Comparison of ENCODE assay signal across 8 mouse cellular contexts in genomic region chr13:24938683-24939082, GRCm38 (mm10). TPM values are rescaled to one million over a fixed set of nuclear protein-coding genes. Genes with fewer than 3 reads are reported as not detected.
DNase-seq lines count a peak whose midpoint lies in the region; ATAC-seq and TF ChIP-seq lines count a peak whose summit lies in the region.

No protein-coding gene starts in this region.

- H3K4me2 ChIP-seq in kidney, embryonic 16.5 days (replicated peaks; ENCODE audit: low read depth, low read length), result no peak overlapping the region
- peak overlapping the region; percentile 85 for H3K4me2 ChIP-seq in intestine, postnatal 0 days (replicated peaks; ENCODE audit: low read depth)

- 32% methylated on average over 9 of the region's 9 CpGs for WGBS in kidney, embryonic 16.5 days
- WGBS in intestine, postnatal 0 days, result 21% methylated on average over 9 of the region's 9 CpGs
- WGBS in limb, embryonic 10.5 days, result 29% methylated on average over 9 of the region's 9 CpGs
- WGBS in olfactory bulb, adult 2 months, result 34% methylated on average over 9 of the region's 9 CpGs

- H3K9me3 ChIP-seq in kidney, embryonic 16.5 days (ENCODE audit: low read length), result no peaks in the 10 kb centered on the region
- H3K9me3 ChIP-seq in intestine, postnatal 0 days (ENCODE audit: control insufficient read depth), result no peaks in the 10 kb centered on the region
- H3K9me3 ChIP-seq in limb, embryonic 10.5 days (replicated peaks), result no peaks in the 10 kb centered on the region

- ATAC-seq in kidney, embryonic 16.5 days (ENCODE audit: low FRiP score, low TSS enrichment), result no peak
- no peak for ATAC-seq in intestine, postnatal 0 days

- no peak overlapping the region for H3K9ac ChIP-seq in kidney, embryonic 16.5 days (replicated peaks; ENCODE audit: low read length)
- H3K9ac ChIP-seq in intestine, postnatal 0 days (ENCODE audit: low read depth, low read length), result no peak overlapping the region

- H3K36me3 ChIP-seq in kidney, embryonic 16.5 days (ENCODE audit: insufficient read depth, low read length), result 0 out of 2 replicates have a peak, but pooled peaks cover 4% of the 10 kb centered on the region
- H3K36me3 ChIP-seq in intestine, postnatal 0 days (ENCODE audit: control insufficient read depth, insufficient read depth), result no peaks in the 10 kb centered on the region
- H3K36me3 ChIP-seq in limb, embryonic 10.5 days, result 0 out of 2 replicates have a peak, but pooled peaks cover 3% of the 10 kb centered on the region

- H3K4me3 ChIP-seq in kidney, embryonic 16.5 days (ENCODE audit: low read length), result no peak overlapping the region
- H3K4me3 ChIP-seq in intestine, postnatal 0 days (ENCODE audit: low read depth, low read length), result no peak overlapping the region
- no peak overlapping the region for H3K4me3 ChIP-seq in limb, embryonic 10.5 days
- H3K4me3 ChIP-seq in olfactory bulb, adult 2 months (ENCODE audit: insufficient read depth, low read depth, low read length), result no peak overlapping the region

- no peaks in the 10 kb centered on the region for H3K27me3 ChIP-seq in kidney, embryonic 16.5 days (ENCODE audit: insufficient read depth, low read length)
- no peaks in the 10 kb centered on the region for H3K27me3 ChIP-seq in intestine, postnatal 0 days (replicated peaks; ENCODE audit: control insufficient read depth, insufficient read depth, low read length)
- peaks cover 9% of the 10 kb centered on the region; the same call in 1 of the 2 replicates for H3K27me3 ChIP-seq in limb, embryonic 10.5 days (ENCODE audit: low read depth, poor library complexity, severe bottlenecking)

- TF ChIP-seq CTCF in brain, embryonic 14.5 days (IDR thresholded peaks at IDR 0.05; ENCODE audit: borderline replicate concordance, extremely low read depth, insufficient read depth, insufficient read length), result peak; percentile 80
- TF ChIP-seq CTCF in intestine, postnatal 0 days (IDR thresholded peaks at IDR 0.05; ENCODE audit: low read depth), result peak; percentile 87
- peak; percentile 83 for TF ChIP-seq CTCF in olfactory bulb, adult 2 months (IDR thresholded peaks at IDR 0.05; ENCODE audit: insufficient read depth, low read depth, low read length)

- TF ChIP-seq POLR2A in brain, embryonic 14.5 days (IDR thresholded peaks at IDR 0.05; ENCODE audit: borderline replicate concordance, extremely low read depth, insufficient read depth, insufficient read length, poor library complexity, severe bottlenecking), result no peak
- no peak for TF ChIP-seq POLR2A in olfactory bulb, adult 2 months (IDR thresholded peaks at IDR 0.05; ENCODE audit: insufficient read depth, low read depth, low read length)

- H3K27ac ChIP-seq in kidney, embryonic 16.5 days (ENCODE audit: low read length), result no peak overlapping the region
- H3K27ac ChIP-seq in intestine, postnatal 0 days (ENCODE audit: low read depth, low read length), result no peak overlapping the region
- no peak overlapping the region for H3K27ac ChIP-seq in limb, embryonic 10.5 days
- H3K27ac ChIP-seq in olfactory bulb, adult 2 months (ENCODE audit: insufficient read depth, low read depth, low read length), result peak overlapping the region; percentile 57

- peaks cover 10% of the 10 kb centered on the region for H3K4me1 ChIP-seq in kidney, embryonic 16.5 days (ENCODE audit: insufficient read depth, low read length)
- no peaks in the 10 kb centered on the region for H3K4me1 ChIP-seq in intestine, postnatal 0 days (replicated peaks; ENCODE audit: control insufficient read depth, insufficient read depth, low read length)
- H3K4me1 ChIP-seq in limb, embryonic 10.5 days, result peaks cover 14% of the 10 kb centered on the region
- H3K4me1 ChIP-seq in olfactory bulb, adult 2 months (ENCODE audit: control insufficient read depth, insufficient read depth, low read length), result peaks cover 11% of the 10 kb centered on the region

- DNase-seq in kidney, adult 11 months, result peak; percentile 68
- peak; percentile 76 for DNase-seq in brain, embryonic 14.5 days (ENCODE audit: low read depth)
- DNase-seq in forelimb bud, embryonic 11.5 days (ENCODE audit: low read depth, low spot score), result peak; percentile 62
- peak; percentile 80 for DNase-seq in limb, embryonic 10.5 days (ENCODE audit: low spot score)
- DNase-seq in testis, postnatal 14 days (ENCODE audit: low spot score), result peak; percentile 80

RNA-seq across cellular contexts. Expression of gene Aldh5a1, which starts 1.2 kb away (rescaled TPM):
- 8.0 and 8.3 TPM in 2 replicates for polyA plus RNA-seq in kidney, embryonic 16.5 days (2015; fragmentation: Nextera tagmentation; extraction: Ambion mirVana)
- polyA plus RNA-seq in brain, embryonic 14.5 days (2012; rRNA removed), result 12.2 and 17.9 TPM in 2 replicates
- 5.0 and 5.4 TPM in 2 replicates for polyA plus RNA-seq in intestine, postnatal 0 days (2015; fragmentation: Nextera tagmentation; extraction: Ambion mirVana)
- 4.7 and 5.6 TPM in 2 replicates for polyA plus RNA-seq in limb, embryonic 10.5 days (2016; fragmentation: Nextera tagmentation; extraction: Ambion mirVana)
- polyA plus RNA-seq in olfactory bulb, adult 2 months (2012; ENCODE audit: insufficient read depth, insufficient read length, low replicate concordance, missing spikeins), result not detected in 2 replicates

RNA-seq across cellular contexts. Expression of gene Gpld1, which starts 4.3 kb away (rescaled TPM):
- polyA plus RNA-seq in kidney, embryonic 16.5 days (2015; fragmentation: Nextera tagmentation; extraction: Ambion mirVana), result 0.92 and 1.1 TPM in 2 replicates
- polyA plus RNA-seq in brain, embryonic 14.5 days (2012; rRNA removed), result 1.8 and 2.6 TPM in 2 replicates
- polyA plus RNA-seq in intestine, postnatal 0 days (2015; fragmentation: Nextera tagmentation; extraction: Ambion mirVana), result 0.59 and 0.65 TPM in 2 replicates
- 0.13 and 0.91 TPM in 2 replicates for polyA plus RNA-seq in limb, embryonic 10.5 days (2016; fragmentation: Nextera tagmentation; extraction: Ambion mirVana)
- polyA plus RNA-seq in olfactory bulb, adult 2 months (2012; ENCODE audit: insufficient read depth, insufficient read length, low replicate concordance, missing spikeins), result not detected in 2 replicates
